ENCODE assay signal across 13 mouse cellular contexts in the genomic region with DNA sequence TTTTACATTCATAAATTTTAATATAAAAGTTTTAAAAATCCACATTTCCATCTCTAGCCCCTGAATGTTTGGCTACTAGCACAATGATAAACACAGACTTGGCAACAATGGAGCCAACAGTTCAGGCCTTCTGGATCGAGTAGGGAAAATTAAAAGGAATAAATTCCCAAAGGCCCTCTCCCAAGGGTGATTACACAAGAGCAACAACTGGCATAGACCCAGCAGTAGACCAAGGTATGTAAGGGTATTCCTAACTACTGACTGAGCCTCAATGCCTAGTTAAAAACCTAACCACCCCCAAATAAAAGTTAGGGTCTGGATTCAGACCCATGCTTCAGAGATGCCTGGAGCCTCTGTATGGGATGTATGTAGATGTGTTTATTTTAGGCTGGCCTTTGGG. TPM values are rescaled to one million over a fixed set of nuclear protein-coding genes. Genes with fewer than 3 reads are reported as not detected.
"Had no signal": no experiment of that assay in that cellular context is flagged by ENCODE, and none has a peak within 500 bp of the region (broad histone marks: within the 10 kb centered on the region; RNA-seq: fewer than 3 reads in every experiment).

No protein-coding gene starts in this region.

- H3K4me2 ChIP-seq: limb, embryonic 12.5 days; liver, embryonic 15.5 days; lung, embryonic 14.5 days; midbrain, embryonic 11.5 days; midbrain, embryonic 15.5 days had no signal

- H3K27me3 ChIP-seq: limb, embryonic 12.5 days; liver, embryonic 15.5 days; megakaryocyte, embryonic 14.5 days; midbrain, embryonic 15.5 days had no signal

- H3K9ac ChIP-seq: limb, embryonic 12.5 days; liver, embryonic 15.5 days; lung, embryonic 14.5 days; midbrain, embryonic 15.5 days had no signal

- H3K4me1 ChIP-seq: liver, embryonic 15.5 days; midbrain, embryonic 15.5 days had no signal

- ATAC-seq: intestine, embryonic 16.5 days; midbrain, embryonic 15.5 days had no signal

- H3K9me3 ChIP-seq: limb, embryonic 12.5 days; liver, embryonic 15.5 days; megakaryocyte, embryonic 14.5 days; midbrain, embryonic 15.5 days had no signal

- H3K27ac ChIP-seq: limb, embryonic 12.5 days; liver, embryonic 15.5 days; macrophage; midbrain, embryonic 15.5 days had no signal

- H3K4me3 ChIP-seq: limb, embryonic 12.5 days; liver, embryonic 15.5 days; megakaryocyte, embryonic 14.5 days; midbrain, embryonic 15.5 days had no signal

- DNase-seq: kidney, adult 8-10 months; kidney, postnatal 25 days; liver; lung, embryonic 14.5 days; thymus, postnatal 36 days had no signal

RNA-seq across cellular contexts. Expression of gene Lrp2bp, which starts 40.6 kb away (rescaled TPM):
- polyA plus RNA-seq: macrophage; small intestine, adult 2 months had no signal
